Mouse (Mus musculus) thymus, adult 2 months (tissue): ENCODE results near the gene Skap1. TPM values are rescaled to one million over a fixed set of nuclear protein-coding genes. Genes with fewer than 3 reads are reported as not detected.

Experiments
- DNase-seq: peaks from one replicate; pipeline ENCODE4 v3.0.0; 2021
- H3K27ac ChIP-seq: fragments of 200-500 bp; 2 replicates; pipeline ENCODE4 v1.5.1; 2012; ENCODE audit warnings: low read length, control low read depth; ENCODE audit not compliant: control insufficient read depth, insufficient read depth
- H3K27me3 ChIP-seq: fragments of 200-500 bp; 2 replicates; pipeline ENCODE4 v1.6.1; 2012; ENCODE audit warnings: mild to moderate bottlenecking, low read length, moderate library complexity, mixed read lengths; ENCODE audit not compliant: control insufficient read depth, insufficient read depth
- H3K36me3 ChIP-seq: fragments of 200-500 bp; 2 replicates; pipeline ENCODE4 v1.6.1; 2012; ENCODE audit warnings: mild to moderate bottlenecking, low read length, moderate library complexity; ENCODE audit not compliant: control insufficient read depth, insufficient read depth
- H3K4me1 ChIP-seq: fragments of 200-500 bp; replicated peaks from 2 replicates; pipeline ENCODE4 v1.6.1; 2012; ENCODE audit warnings: low read length; ENCODE audit not compliant: control insufficient read depth, insufficient read depth
- H3K4me3 ChIP-seq: fragments of 200-500 bp; 2 replicates; pipeline ENCODE4 v1.5.1; 2012; ENCODE audit warnings: mild to moderate bottlenecking, low read length, control low read depth, moderate library complexity; ENCODE audit not compliant: control insufficient read depth, insufficient read depth
- CTCF ChIP-seq: fragments of 200-500 bp; IDR thresholded peaks from 2 replicates; pipeline ENCODE4 v1.5.1; 2012; ENCODE audit warnings: mild to moderate bottlenecking, control low read depth, low read length, moderate library complexity, borderline replicate concordance; ENCODE audit not compliant: control insufficient read depth, poor library complexity, insufficient read depth; ENCODE audit errors: extremely low read depth
- POLR2A ChIP-seq: fragments of 200-500 bp; IDR thresholded peaks from 2 replicates; pipeline ENCODE4 v1.6.1; 2012; ENCODE audit warnings: mild to moderate bottlenecking, low read length, control low read depth, moderate library complexity; ENCODE audit not compliant: control insufficient read depth, poor library complexity, insufficient read depth; ENCODE audit errors: extremely low read depth
- WGBS: fragments of 180-500 bp; shearing (Covaris S2); methylation state at CpG from one replicate; pipeline ENCODE4 v1.1.7; 2018; 5-methylcytosine and 5-hydroxymethylcytosine counted together
- polyA plus RNA-seq: library from polyadenylated mRNA; depleted of rRNA; stranded (reverse); fragments of >200 nt; gene quantifications from 2 replicates; pipeline ENCODE4 v1.2.3, GENCODE M21; 2012

The Skap1 gene
- polyA plus RNA-seq, 1 experiment: 205 TPM

DNA sequence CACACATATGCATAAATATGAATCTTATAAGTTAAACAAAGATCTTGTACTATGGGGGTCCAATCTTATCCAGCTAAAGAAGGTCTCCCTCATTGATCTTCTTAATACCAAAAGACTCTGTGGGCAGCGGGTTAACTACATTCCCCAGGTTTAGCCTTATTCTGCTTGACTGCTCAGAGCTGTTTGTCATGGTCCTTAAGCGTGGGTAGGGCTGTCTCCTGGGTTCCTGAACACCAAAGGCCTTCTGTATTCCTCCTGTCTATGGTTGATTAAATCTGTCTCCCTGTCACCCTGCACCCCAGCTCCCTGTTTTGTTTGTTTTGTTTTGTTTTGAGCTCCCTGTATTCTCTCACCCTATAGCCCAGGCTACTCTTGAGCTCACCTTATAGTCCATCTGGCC lies 264.2 kb downstream of the Skap1 start:
- Histone ChIP-seq H3K36me3 (peaks cover 12% of the 10 kb centered on the region), H3K4me1 (no peaks in the 10 kb centered on the region), H3K27me3 (no peaks in the 10 kb centered on the region), H3K4me3 (no peak overlapping the region), H3K27ac (no peak overlapping the region)
- WGBS: 96% methylated on average over 2 of the region's 2 CpGs
- DNase-seq: no peak
- TF ChIP-seq CTCF (no peak), POLR2A (no peak)

DNA sequence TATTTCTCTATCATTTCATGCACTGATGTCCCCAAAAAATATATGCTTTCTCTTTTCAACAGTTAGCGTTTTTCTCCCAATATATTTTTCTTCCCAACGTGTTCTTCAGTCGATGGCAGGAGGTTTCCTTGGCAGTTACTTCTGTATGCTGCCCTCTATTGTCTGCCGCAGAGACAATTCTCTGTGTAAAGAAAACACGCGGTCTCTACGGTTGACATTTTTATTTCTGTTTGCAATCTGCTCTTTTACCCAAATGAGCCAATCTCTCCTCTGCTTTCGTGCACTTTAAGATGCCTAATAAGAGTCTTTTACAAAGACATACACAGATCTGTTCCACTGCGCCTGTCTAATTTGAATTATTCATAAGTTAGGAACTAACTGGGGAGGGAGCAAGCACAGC lies 265.1 kb downstream of the Skap1 start:
- H3K27ac ChIP-seq: no peak overlapping the region
- H3K4me1 ChIP-seq: no peaks in the 10 kb centered on the region
- no peak for TF ChIP-seq POLR2A
- no peak for TF ChIP-seq CTCF
- WGBS: 50% methylated on average over 9 of the region's 9 CpGs
- peaks cover 12% of the 10 kb centered on the region for H3K36me3 ChIP-seq
- no peaks in the 10 kb centered on the region for H3K27me3 ChIP-seq
- H3K4me3 ChIP-seq: no peak overlapping the region
- DNase-seq: no peak

DNA sequence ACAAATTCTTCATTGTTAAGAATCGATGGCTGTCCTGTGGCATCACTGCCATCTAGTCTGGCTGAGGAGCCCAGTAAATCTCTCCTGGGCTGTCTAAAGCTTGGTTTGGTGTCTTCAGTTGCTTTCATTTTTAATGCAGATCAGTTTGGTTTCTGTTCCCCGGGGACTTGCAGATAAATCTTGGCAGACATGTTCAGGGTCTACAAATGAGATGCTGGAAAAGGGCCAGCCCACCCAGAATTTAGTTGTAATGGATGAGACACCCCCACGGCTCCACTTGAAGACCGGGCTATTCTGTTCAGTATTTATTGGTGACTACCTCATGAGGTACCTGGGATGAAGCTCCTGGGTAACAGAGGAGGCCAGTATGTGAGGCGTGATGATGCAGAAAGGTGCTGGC lies 265.9 kb downstream of the Skap1 start:
- no peaks in the 10 kb centered on the region for H3K27me3 ChIP-seq
- peaks cover 12% of the 10 kb centered on the region for H3K36me3 ChIP-seq
- TF ChIP-seq POLR2A: no peak
- no peak for TF ChIP-seq CTCF
- H3K27ac ChIP-seq: no peak overlapping the region
- no peak overlapping the region for H3K4me3 ChIP-seq
- no peak for DNase-seq
- H3K4me1 ChIP-seq: no peaks in the 10 kb centered on the region
- 91% methylated on average over 5 of the region's 5 CpGs for WGBS

DNA sequence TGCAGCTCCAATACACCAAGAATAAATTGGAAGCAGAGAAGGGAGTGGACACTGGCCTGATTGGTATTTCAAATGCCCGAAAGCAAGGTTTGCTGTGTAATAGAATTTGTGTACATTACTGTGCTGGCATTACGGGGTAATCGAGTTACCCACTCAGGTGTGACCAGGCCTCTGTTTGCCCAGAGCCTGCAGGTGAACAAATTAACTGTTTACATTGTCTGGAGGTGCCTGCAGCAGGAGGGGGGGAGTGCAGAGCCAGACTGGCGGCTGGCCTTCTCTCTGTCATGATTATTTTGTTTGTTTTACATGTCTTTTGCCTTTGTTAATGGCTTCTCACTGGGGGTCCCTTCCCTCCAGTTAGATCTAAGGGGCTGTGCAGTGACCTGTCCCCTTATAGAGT lies 268.3 kb downstream of the Skap1 start:
- TF ChIP-seq POLR2A: no peak
- TF ChIP-seq CTCF: no peak
- Histone ChIP-seq H3K4me3 (no peak overlapping the region), H3K27ac (no peak overlapping the region), H3K36me3 (peaks cover 22% of the 10 kb centered on the region), H3K4me1 (no peaks in the 10 kb centered on the region), H3K27me3 (no peaks in the 10 kb centered on the region)
- 92% methylated on average over 4 of the region's 4 CpGs for WGBS
- no peak for DNase-seq

DNA sequence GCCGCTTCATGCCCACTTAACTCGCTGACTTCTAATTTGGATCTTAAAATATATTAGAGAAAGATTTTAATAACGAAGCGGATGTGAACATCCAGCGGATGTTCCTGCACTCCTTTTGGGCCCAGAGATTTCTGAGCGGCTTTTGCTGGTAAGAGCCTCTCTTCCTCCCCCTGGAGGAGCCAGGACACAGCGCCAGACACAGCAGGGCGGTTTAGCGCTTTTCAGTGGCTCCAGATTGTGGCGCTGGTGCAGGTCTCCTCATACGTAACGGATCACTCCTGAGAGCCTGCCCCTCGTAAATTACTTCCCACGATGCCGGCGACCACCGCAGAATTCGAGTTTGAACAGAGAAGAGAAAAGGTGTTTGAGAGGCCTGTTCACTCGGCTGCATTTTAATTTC lies 271.5 kb downstream of the Skap1 start:
- H3K4me1 ChIP-seq: no peaks in the 10 kb centered on the region
- peaks cover 19% of the 10 kb centered on the region for H3K36me3 ChIP-seq
- no peak for DNase-seq
- H3K27me3 ChIP-seq: no peaks in the 10 kb centered on the region
- TF ChIP-seq CTCF (no peak), POLR2A (no peak)
- WGBS: 44% methylated on average over 19 of the region's 19 CpGs
- no peak overlapping the region for H3K4me3 ChIP-seq
- no peak overlapping the region for H3K27ac ChIP-seq

DNA sequence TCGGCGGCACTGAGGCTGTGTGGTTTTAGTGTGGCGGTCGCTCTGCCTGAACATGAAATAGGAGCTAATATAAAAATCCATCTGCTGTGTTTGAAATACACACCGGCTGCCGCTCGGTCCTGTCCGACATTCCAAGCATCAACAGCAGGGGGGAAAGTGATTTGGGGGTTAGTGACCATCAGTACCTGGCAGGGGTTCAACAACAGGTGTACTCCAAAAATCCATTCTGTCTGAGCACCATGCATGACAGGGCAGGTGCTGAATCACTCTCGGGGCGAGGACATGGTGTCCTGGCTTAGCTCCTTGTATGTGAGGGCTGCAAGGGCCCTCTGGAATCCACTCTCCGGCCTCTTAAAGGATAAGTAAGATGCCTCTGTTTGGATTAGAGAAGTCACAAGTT lies 272.0 kb downstream of the Skap1 start:
- Histone ChIP-seq H3K27ac (no peak overlapping the region), H3K4me3 (no peak overlapping the region), H3K36me3 (peaks cover 20% of the 10 kb centered on the region), H3K4me1 (no peaks in the 10 kb centered on the region), H3K27me3 (no peaks in the 10 kb centered on the region)
- 80% methylated on average over 11 of the region's 11 CpGs for WGBS
- DNase-seq: no peak
- TF ChIP-seq CTCF: no peak
- TF ChIP-seq POLR2A: no peak
